Mouse (Mus musculus) lung, postnatal 0 days (tissue): ENCODE data around the gene Cant1.

Source experiments
- CTCF ChIP-seq: IDR thresholded peaks from 2 replicates; pipeline ENCODE4 v1.5.1; 2016; ENCODE audit warnings: antibody characterized with exemption, mild to moderate bottlenecking
- EP300 ChIP-seq: IDR thresholded peaks from 2 replicates; pipeline ENCODE4 v1.6.1; 2016; ENCODE audit warnings: antibody characterized with exemption, mild to moderate bottlenecking, control low read depth

DNA sequence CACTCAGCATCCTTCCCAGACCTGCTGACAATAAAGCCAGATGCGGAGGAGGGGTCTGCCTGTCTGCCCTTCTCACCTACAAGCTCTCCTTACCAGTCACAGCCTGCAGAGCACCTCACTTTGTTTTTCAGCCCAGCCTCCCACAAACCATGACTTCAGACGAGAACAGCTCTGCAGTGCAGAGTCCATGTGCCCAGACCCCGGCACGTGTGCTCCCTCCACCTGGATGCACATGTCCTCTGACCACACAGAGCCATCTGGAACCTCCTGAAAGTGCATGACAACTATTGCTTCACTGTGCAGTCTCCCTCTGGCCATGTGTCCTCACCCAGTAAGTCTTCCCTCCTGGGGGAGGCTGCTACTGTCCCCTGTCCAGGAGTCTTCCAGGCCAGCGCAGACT, 4.6 kb downstream of the Cant1 start:
- TF ChIP-seq EP300 (no peak), CTCF (no peak)
